ENCODE assay signal across 9 mouse cellular contexts in genomic region chr14:103513473-103513811, GRCm38 (mm10). TPM values are rescaled to one million over a fixed set of nuclear protein-coding genes. Genes with fewer than 3 reads are reported as not detected.
DNase-seq lines count a peak whose midpoint lies in the region; ATAC-seq and TF ChIP-seq lines count a peak whose summit lies in the region.
"Had no signal": no experiment of that assay in that cellular context is flagged by ENCODE, and none has a peak within 500 bp of the region (broad histone marks: within the 10 kb centered on the region; RNA-seq: fewer than 3 reads in every experiment).

No protein-coding gene starts in this region.

- H3K4me1 ChIP-seq in kidney, postnatal 0 days (replicated peaks; ENCODE audit: insufficient read depth, low read length), result no peaks in the 10 kb centered on the region
- peaks cover 12% of the 10 kb centered on the region for H3K4me1 ChIP-seq in forebrain, embryonic 12.5 days
- peaks cover 7% of the 10 kb centered on the region for H3K4me1 ChIP-seq in hindbrain, embryonic 15.5 days (replicated peaks)
- no peaks in the 10 kb centered on the region for H3K4me1 ChIP-seq in midbrain, postnatal 0 days (ENCODE audit: insufficient read depth, low read length)
- H3K4me1 ChIP-seq: liver, embryonic 15.5 days had no signal

- WGBS in kidney, postnatal 0 days, result 59% methylated on average over 7 of the region's 7 CpGs
- WGBS in forebrain, embryonic 12.5 days, result 65% methylated on average over 7 of the region's 7 CpGs
- WGBS in hindbrain, embryonic 15.5 days, result 44% methylated on average over 7 of the region's 7 CpGs
- WGBS in midbrain, postnatal 0 days, result 56% methylated on average over 7 of the region's 7 CpGs

- H3K27me3 ChIP-seq in kidney, postnatal 0 days (ENCODE audit: insufficient read depth, low read length), result no peaks in the 10 kb centered on the region
- no peaks in the 10 kb centered on the region for H3K27me3 ChIP-seq in forebrain, embryonic 12.5 days
- H3K27me3 ChIP-seq in hindbrain, embryonic 15.5 days, result no peaks in the 10 kb centered on the region
- no peaks in the 10 kb centered on the region for H3K27me3 ChIP-seq in midbrain, postnatal 0 days (ENCODE audit: insufficient read depth, low read length)

- H3K36me3 ChIP-seq in kidney, postnatal 0 days (ENCODE audit: insufficient read depth, low read length), result no peaks in the 10 kb centered on the region
- no peaks in the 10 kb centered on the region for H3K36me3 ChIP-seq in forebrain, embryonic 12.5 days (replicated peaks)
- H3K36me3 ChIP-seq in hindbrain, embryonic 15.5 days, result no peaks in the 10 kb centered on the region
- H3K36me3 ChIP-seq in midbrain, postnatal 0 days (ENCODE audit: insufficient read depth, low read length), result no peaks in the 10 kb centered on the region
- H3K36me3 ChIP-seq: liver, embryonic 15.5 days had no signal

- H3K27ac ChIP-seq in kidney, postnatal 0 days, result no peak overlapping the region
- H3K27ac ChIP-seq in forebrain, embryonic 12.5 days, result no peak overlapping the region
- H3K27ac ChIP-seq in hindbrain, embryonic 15.5 days (replicated peaks), result no peak overlapping the region
- no peak overlapping the region for H3K27ac ChIP-seq in midbrain, postnatal 0 days (ENCODE audit: low read depth, low read length)
- H3K27ac ChIP-seq: liver, embryonic 15.5 days had no signal

- H3K4me3 ChIP-seq in kidney, postnatal 0 days (replicated peaks; ENCODE audit: low read depth, low read length), result peak overlapping the region; percentile 16
- 0 out of 2 replicates have a peak overlapping the region, but pooled peaks have one; percentile 3 for H3K4me3 ChIP-seq in forebrain, embryonic 12.5 days (replicated peaks)
- 0 out of 2 replicates have a peak overlapping the region, but pooled peaks have one; percentile 15 for H3K4me3 ChIP-seq in hindbrain, embryonic 15.5 days
- no peak overlapping the region for H3K4me3 ChIP-seq in midbrain, postnatal 0 days (ENCODE audit: low read depth, low read length)
- H3K4me3 ChIP-seq: liver, embryonic 15.5 days had no signal

- no peak for TF ChIP-seq CTCF in kidney, postnatal 0 days (IDR thresholded peaks at IDR 0.05; ENCODE audit: low read depth)
- TF ChIP-seq CTCF in midbrain, postnatal 0 days (IDR thresholded peaks at IDR 0.05), result no peak

- peak overlapping the region; percentile 43 for H3K4me2 ChIP-seq in kidney, postnatal 0 days (ENCODE audit: low read length)
- peak overlapping the region; percentile 22; the same call in 1 of the 2 replicates for H3K4me2 ChIP-seq in forebrain, embryonic 12.5 days
- H3K4me2 ChIP-seq in hindbrain, embryonic 15.5 days, result peak overlapping the region; percentile 48
- H3K4me2 ChIP-seq in midbrain, postnatal 0 days (ENCODE audit: low read depth, low read length, poor library complexity, severe bottlenecking), result peak overlapping the region; percentile 34
- H3K4me2 ChIP-seq: liver, embryonic 15.5 days had no signal

- H3K9ac ChIP-seq in kidney, postnatal 0 days (ENCODE audit: low read depth, low read length), result no peak overlapping the region
- H3K9ac ChIP-seq in forebrain, embryonic 12.5 days, result 0 out of 2 replicates have a peak overlapping the region, but pooled peaks have one; percentile 7
- no peak overlapping the region for H3K9ac ChIP-seq in hindbrain, embryonic 15.5 days
- 0 out of 2 replicates have a peak overlapping the region, but pooled peaks have one; percentile 19 for H3K9ac ChIP-seq in midbrain, postnatal 0 days (replicated peaks; ENCODE audit: low read length, poor library complexity, severe bottlenecking)
- H3K9ac ChIP-seq: liver, embryonic 15.5 days had no signal

- DNase-seq in kidney, postnatal 0 days (ENCODE audit: low spot score), result no peak
- no peak for DNase-seq in kidney, postnatal 4 days
- no peak for DNase-seq in midbrain, postnatal 0 days (ENCODE audit: low spot score)
- DNase-seq in left cerebral cortex, adult 18-20 months (ENCODE audit: low spot score in 2 of 2), result no peak
- no peak for DNase-seq in spleen, postnatal 36 days (ENCODE audit: low spot score in 2 of 2)
- DNase-seq: adrenal gland, postnatal 36 days had no signal

- ATAC-seq in kidney, postnatal 0 days (replicated peaks; ENCODE audit: low FRiP score, low read depth), result no peak
- ATAC-seq in forebrain, embryonic 12.5 days (ENCODE audit: low FRiP score), result no peak
- no peak for ATAC-seq in hindbrain, embryonic 15.5 days (ENCODE audit: low FRiP score, low read depth)
- no peak for ATAC-seq in midbrain, postnatal 0 days (ENCODE audit: low FRiP score)

- no peaks in the 10 kb centered on the region for H3K9me3 ChIP-seq in kidney, postnatal 0 days (replicated peaks; ENCODE audit: low read length)
- no peaks in the 10 kb centered on the region for H3K9me3 ChIP-seq in forebrain, embryonic 12.5 days
- no peaks in the 10 kb centered on the region for H3K9me3 ChIP-seq in hindbrain, embryonic 15.5 days
- no peaks in the 10 kb centered on the region for H3K9me3 ChIP-seq in midbrain, postnatal 0 days (ENCODE audit: low read length)
- H3K9me3 ChIP-seq: liver, embryonic 15.5 days had no signal

RNA-seq across cellular contexts. Expression of gene Scel, which starts 0.3 kb away (rescaled TPM):
- polyA plus RNA-seq in kidney, postnatal 0 days (2015; fragmentation: Nextera tagmentation; extraction: Ambion mirVana), result 4.0 and 4.1 TPM in 2 replicates
- 0.28 and 0.47 TPM in 2 replicates for polyA plus RNA-seq in forebrain, embryonic 12.5 days (2016; fragmentation: Nextera tagmentation; extraction: Ambion mirVana)
- 0.08 and 0.13 TPM in 2 replicates for polyA plus RNA-seq in hindbrain, embryonic 15.5 days (2015; fragmentation: Nextera tagmentation; extraction: Ambion mirVana)
- total RNA-seq in midbrain, postnatal 0 days (2014; rRNA removed), result 0.33 TPM in 1 of 2 replicates, not detected in the other
- 0.13 and 0.26 TPM in 2 replicates for polyA plus RNA-seq in midbrain, postnatal 0 days (2015; fragmentation: Nextera tagmentation; extraction: Ambion mirVana)
- total RNA-seq in left cerebral cortex, adult 18-20 months (2021), result 1 to 10 TPM; 1.4 to 2.1 TPM

Comparison
In these comparisons a context has a peak if more than half of its experiments do, and no peak if none do; other contexts are left out.
1. H3K9ac ChIP-seq: peak in forebrain, embryonic 12.5 days (single experiment) and midbrain, postnatal 0 days (single experiment); none in kidney, postnatal 0 days (single experiment) and hindbrain, embryonic 15.5 days (single experiment).
2. Peak in every context shown above with its lines, with median percentiles within 50 percentile points of each other: H3K4me2 ChIP-seq.